30 mouse cellular contexts compared by ENCODE assay signal in the genomic region with DNA sequence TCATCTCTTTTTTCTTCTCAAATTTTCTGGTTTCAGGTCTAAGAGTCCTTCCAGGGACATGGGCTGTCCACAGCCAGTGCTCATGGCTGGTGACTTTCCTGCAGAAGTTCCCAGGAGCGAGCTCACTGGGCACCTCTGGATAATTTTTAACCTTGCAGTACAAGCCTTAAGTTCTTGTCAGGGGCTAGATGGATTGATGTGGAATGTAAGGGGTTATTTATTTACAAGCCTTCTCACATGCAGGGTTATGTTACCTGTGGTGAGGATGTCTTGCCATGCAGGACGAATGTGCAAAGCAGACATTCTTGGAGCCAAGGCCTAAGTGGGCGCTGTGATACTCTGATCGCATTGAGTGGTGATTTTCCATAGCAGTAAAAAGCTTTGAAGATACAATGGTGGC.
DNase-seq lines count a peak whose midpoint lies in the region; ATAC-seq and TF ChIP-seq lines count a peak whose summit lies in the region.
"Had no signal": no experiment of that assay in that cellular context is flagged by ENCODE, and none has a peak within 500 bp of the region (broad histone marks: within the 10 kb centered on the region; RNA-seq: fewer than 3 reads in every experiment).

No protein-coding gene starts in this region.

- no peak for DNase-seq in embryonic facial prominence, embryonic 14.5 days (ENCODE audit: low spot score)
- peak; percentile 77 for DNase-seq in kidney, adult 2 months
- DNase-seq in kidney, postnatal 36 days = peak; percentile 43 to 77
- DNase-seq in left cerebral cortex, postnatal 4 days = no peak
- DNase-seq in liver, postnatal 0 days = no peak
- no peak for DNase-seq in embryo, embryonic 9.5 days (ENCODE audit: extremely low spot score)
- DNase-seq: adrenal gland, postnatal 25 days; cerebellum, adult 11-12 months; cerebellum, adult 9-11 months; gastrocnemius, adult 2 months; gastrocnemius, postnatal 36 days; heart, adult 18-20 months; heart, postnatal 36 days; lung, embryonic 14.5 days; lung, postnatal 14 days; right cerebral cortex, postnatal 25 days; thymus, adult 2 months; thymus, postnatal 36 days had no signal

- TF ChIP-seq CTCF in kidney, adult 2 months (conservative IDR thresholded peaks at IDR 0.05; ENCODE audit: insufficient read depth, insufficient read length, low read depth, low read length) = no peak
- TF ChIP-seq CTCF in liver, postnatal 0 days (IDR thresholded peaks at IDR 0.05; ENCODE audit: low read depth) = no peak

- WGBS in embryonic facial prominence, embryonic 14.5 days = 83% methylated on average over 4 of the region's 4 CpGs
- 48% methylated on average over 4 of the region's 4 CpGs for WGBS in kidney, adult 2 months
- WGBS in kidney, embryonic 16.5 days = 59% methylated on average over 4 of the region's 4 CpGs
- 74% methylated on average over 4 of the region's 4 CpGs for WGBS in liver, embryonic 12.5 days (ENCODE audit: insufficient replicate concordance)
- WGBS in liver, postnatal 0 days (ENCODE audit: insufficient replicate concordance) = 77% methylated on average over 4 of the region's 4 CpGs

- TF ChIP-seq POLR2A in kidney, adult 2 months (IDR thresholded peaks at IDR 0.05; ENCODE audit: low read depth, low read length) = no peak

- H3K36me3 ChIP-seq in embryonic facial prominence, embryonic 14.5 days (ENCODE audit: control insufficient read depth, insufficient read depth, low read length) = no peaks in the 10 kb centered on the region
- no peaks in the 10 kb centered on the region for H3K36me3 ChIP-seq in kidney, adult 2 months (ENCODE audit: control insufficient read depth, insufficient read depth, low read length)
- no peaks in the 10 kb centered on the region for H3K36me3 ChIP-seq in kidney, embryonic 16.5 days (ENCODE audit: insufficient read depth, low read length)
- H3K36me3 ChIP-seq in liver, embryonic 12.5 days = no peaks in the 10 kb centered on the region
- no peaks in the 10 kb centered on the region for H3K36me3 ChIP-seq in liver, postnatal 0 days (replicated peaks; ENCODE audit: insufficient read depth, low read length)
- H3K36me3 ChIP-seq: hindbrain, embryonic 12.5 days; intestine, embryonic 15.5 days; midbrain, embryonic 10.5 days; midbrain, embryonic 15.5 days had no signal

- H3K4me2 ChIP-seq in embryonic facial prominence, embryonic 14.5 days (ENCODE audit: low read depth, low read length) = no peak overlapping the region
- peak overlapping the region; percentile 34; the same call in 1 of the 2 replicates for H3K4me2 ChIP-seq in kidney, embryonic 16.5 days (replicated peaks; ENCODE audit: low read depth, low read length)
- H3K4me2 ChIP-seq in liver, embryonic 12.5 days = no peak overlapping the region
- no peak overlapping the region for H3K4me2 ChIP-seq in liver, postnatal 0 days (ENCODE audit: low read depth, low read length)
- H3K4me2 ChIP-seq: heart, embryonic 11.5 days; hindbrain, embryonic 12.5 days; intestine, embryonic 15.5 days; lung, embryonic 14.5 days; midbrain, embryonic 15.5 days had no signal

- no peaks in the 10 kb centered on the region for H3K9me3 ChIP-seq in embryonic facial prominence, embryonic 14.5 days (ENCODE audit: control insufficient read depth, low read length)
- no peaks in the 10 kb centered on the region for H3K9me3 ChIP-seq in kidney, embryonic 16.5 days (ENCODE audit: low read length)
- no peaks in the 10 kb centered on the region for H3K9me3 ChIP-seq in liver, embryonic 12.5 days (replicated peaks)
- no peaks in the 10 kb centered on the region for H3K9me3 ChIP-seq in liver, postnatal 0 days (ENCODE audit: low read length)
- H3K9me3 ChIP-seq: hindbrain, embryonic 12.5 days; intestine, embryonic 15.5 days; midbrain, embryonic 10.5 days; midbrain, embryonic 15.5 days had no signal

- H3K27ac ChIP-seq in embryonic facial prominence, embryonic 14.5 days (replicated peaks; ENCODE audit: low read depth, low read length) = 0 out of 2 replicates have a peak overlapping the region, but pooled peaks have one; percentile 1
- peak overlapping the region; percentile 14; the same call in 1 of the 2 replicates for H3K27ac ChIP-seq in kidney, adult 2 months (ENCODE audit: insufficient read depth, low read depth, low read length)
- H3K27ac ChIP-seq in kidney, embryonic 16.5 days (ENCODE audit: low read length) = peak overlapping the region; percentile 89
- H3K27ac ChIP-seq in liver, embryonic 12.5 days = no peak overlapping the region
- H3K27ac ChIP-seq in liver, postnatal 0 days (ENCODE audit: low read depth) = no peak overlapping the region
- H3K27ac ChIP-seq: gastrocnemius, adult 2 months; hindbrain, embryonic 12.5 days; hindbrain, postnatal 0 days; intestine, embryonic 15.5 days; left cerebral cortex, adult 2 months; liver, embryonic 14.5 days; midbrain, embryonic 10.5 days; midbrain, embryonic 15.5 days; stomach, postnatal 0 days had no signal

- H3K27me3 ChIP-seq in embryonic facial prominence, embryonic 14.5 days (replicated peaks; ENCODE audit: control insufficient read depth, insufficient read depth, low read length) = no peaks in the 10 kb centered on the region
- H3K27me3 ChIP-seq in kidney, adult 2 months (replicated peaks; ENCODE audit: control insufficient read depth, insufficient read depth, low read length) = no peaks in the 10 kb centered on the region
- H3K27me3 ChIP-seq in kidney, embryonic 16.5 days (ENCODE audit: insufficient read depth, low read length) = no peaks in the 10 kb centered on the region
- H3K27me3 ChIP-seq in liver, embryonic 12.5 days (replicated peaks) = peaks cover 4% of the 10 kb centered on the region; the same call in 1 of the 2 replicates
- H3K27me3 ChIP-seq in liver, postnatal 0 days (ENCODE audit: insufficient read depth, low read length) = no peaks in the 10 kb centered on the region
- H3K27me3 ChIP-seq: hindbrain, embryonic 12.5 days; intestine, embryonic 15.5 days; midbrain, embryonic 15.5 days had no signal

- no peak for ATAC-seq in embryonic facial prominence, embryonic 14.5 days (ENCODE audit: low read depth)
- ATAC-seq in kidney, embryonic 16.5 days (ENCODE audit: low FRiP score, low TSS enrichment) = peak; percentile 85
- ATAC-seq in liver, embryonic 12.5 days = no peak
- no peak for ATAC-seq in liver, postnatal 0 days
- ATAC-seq: forebrain, embryonic 14.5 days; hindbrain, postnatal 0 days; intestine, embryonic 15.5 days; midbrain, embryonic 15.5 days had no signal

- H3K9ac ChIP-seq in embryonic facial prominence, embryonic 14.5 days (ENCODE audit: low read depth, low read length) = no peak overlapping the region
- no peak overlapping the region for H3K9ac ChIP-seq in kidney, embryonic 16.5 days (replicated peaks; ENCODE audit: low read length)
- no peak overlapping the region for H3K9ac ChIP-seq in liver, embryonic 12.5 days
- H3K9ac ChIP-seq in liver, postnatal 0 days (replicated peaks) = no peak overlapping the region
- H3K9ac ChIP-seq: hindbrain, embryonic 12.5 days; intestine, embryonic 15.5 days; liver, embryonic 14.5 days; lung, embryonic 14.5 days; midbrain, embryonic 15.5 days had no signal

- H3K4me3 ChIP-seq in embryonic facial prominence, embryonic 14.5 days (ENCODE audit: low read depth, low read length) = no peak overlapping the region
- H3K4me3 ChIP-seq in kidney, adult 2 months (ENCODE audit: insufficient read depth, low read depth, low read length) = no peak overlapping the region
- 0 out of 2 replicates have a peak overlapping the region, but pooled peaks have one; percentile 18 for H3K4me3 ChIP-seq in kidney, embryonic 16.5 days (ENCODE audit: low read length)
- H3K4me3 ChIP-seq in liver, embryonic 12.5 days = no peak overlapping the region
- H3K4me3 ChIP-seq in liver, postnatal 0 days (ENCODE audit: low read depth, low read length) = no peak overlapping the region
- H3K4me3 ChIP-seq: gastrocnemius, adult 2 months; hindbrain, embryonic 12.5 days; intestine, embryonic 15.5 days; left cerebral cortex, adult 2 months; midbrain, embryonic 10.5 days; midbrain, embryonic 15.5 days had no signal

- intact Hi-C loops in left cerebral cortex, postnatal 4 days (cut with DNase I) = no loop called here

- TF ChIP-seq EP300 in liver, postnatal 0 days (IDR thresholded peaks at IDR 0.05; ENCODE audit: low read depth) = no peak

- H3K4me1 ChIP-seq in embryonic facial prominence, embryonic 14.5 days (ENCODE audit: control insufficient read depth, insufficient read depth, low read length) = peaks cover 2% of the 10 kb centered on the region; the same call in 1 of the 2 replicates
- H3K4me1 ChIP-seq in kidney, adult 2 months (ENCODE audit: control insufficient read depth, insufficient read depth, low read length) = peaks cover 23% of the 10 kb centered on the region
- peaks cover 20% of the 10 kb centered on the region; the same call in 1 of the 2 replicates for H3K4me1 ChIP-seq in kidney, embryonic 16.5 days (ENCODE audit: insufficient read depth, low read length)
- H3K4me1 ChIP-seq in liver, embryonic 12.5 days = peaks cover under 1% of the 10 kb centered on the region; the same call in 1 of the 2 replicates
- peaks cover 5% of the 10 kb centered on the region; the same call in 1 of the 2 replicates for H3K4me1 ChIP-seq in liver, postnatal 0 days (ENCODE audit: insufficient read depth)
- H3K4me1 ChIP-seq: hindbrain, embryonic 12.5 days; intestine, embryonic 15.5 days; midbrain, embryonic 10.5 days; midbrain, embryonic 15.5 days had no signal

Comparison
In these comparisons a context has a peak if more than half of its experiments do, and no peak if none do; other contexts are left out.
1. DNase-seq: peak in kidney, adult 2 months (single experiment) and kidney, postnatal 36 days (2 of 2); none in embryonic facial prominence, embryonic 14.5 days (single experiment), left cerebral cortex, postnatal 4 days (single experiment), liver, postnatal 0 days (single experiment) and embryo, embryonic 9.5 days (single experiment).
2. H3K27ac ChIP-seq: peak in embryonic facial prominence, embryonic 14.5 days (single experiment), kidney, adult 2 months (single experiment) and kidney, embryonic 16.5 days (single experiment); none in liver, embryonic 12.5 days (single experiment) and liver, postnatal 0 days (single experiment).